Mouse (Mus musculus) embryo, embryonic 10.5 days (tissue): Measurements from ENCODE around the gene Trim46.

Source experiments
- DNase-seq: peaks from one replicate; pipeline ENCODE4 v3.0.0-alpha.2; 2015; ENCODE audit warnings: low spot score

Gene Trim46

DNA sequence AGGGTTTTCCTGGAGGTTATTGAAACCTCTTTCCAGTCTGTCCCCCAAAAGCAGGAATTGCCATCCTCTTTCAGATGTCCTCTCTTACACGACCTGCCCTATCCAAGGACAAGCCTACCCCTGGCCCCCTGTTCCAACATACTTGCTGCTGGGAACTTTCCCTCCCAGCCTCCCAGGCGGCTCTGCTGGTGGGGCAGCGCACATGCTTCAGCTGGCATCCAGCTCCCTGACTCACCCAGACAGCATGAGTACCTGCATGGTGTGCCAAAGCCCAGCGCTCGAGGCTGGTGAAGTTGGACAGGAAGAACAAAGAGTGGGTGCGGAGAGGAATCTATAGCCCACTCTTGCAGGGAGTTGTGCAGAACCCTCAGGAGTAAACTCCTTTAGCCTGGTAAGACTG is 24.8 kb upstream of the Trim46 start:
- DNase-seq = peak; percentile 26

DNA sequence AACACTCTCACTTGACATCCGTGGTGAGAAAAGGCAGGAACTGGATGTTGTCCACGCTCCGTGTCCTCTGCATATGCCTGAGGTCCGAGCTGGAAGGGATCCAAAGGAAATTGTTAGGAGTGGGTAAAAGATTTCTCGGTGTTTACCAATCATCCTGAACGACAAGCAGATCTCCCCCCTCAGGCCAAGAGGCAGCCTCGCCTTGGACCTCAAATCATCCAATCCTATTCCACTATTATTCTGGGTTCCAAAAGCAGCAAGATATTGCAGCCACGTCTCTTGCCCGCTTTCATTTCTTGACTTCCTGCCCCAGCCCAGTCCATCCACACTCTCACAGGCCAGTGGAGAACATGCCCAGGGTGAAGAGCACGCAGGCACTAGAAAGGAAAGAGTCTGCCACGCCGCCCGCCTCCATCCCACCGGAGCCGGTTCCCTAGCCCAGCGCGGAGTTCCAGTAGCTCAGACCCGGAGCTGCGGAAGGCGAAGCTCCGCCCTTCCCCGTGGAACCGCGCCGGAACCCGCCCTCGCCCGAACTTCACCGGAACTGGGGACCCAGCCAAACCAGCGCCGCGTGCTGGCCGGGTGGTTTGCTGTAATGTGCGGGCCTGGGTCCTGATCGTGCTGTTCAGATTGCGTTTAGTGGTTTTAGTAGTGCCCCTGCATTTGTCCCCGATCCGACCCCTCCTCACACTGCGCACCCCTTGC is 24.1 kb upstream of the Trim46 start, which contains the start of gene Slc50a1:
TSS of gene Slc50a1 (minus strand) at position 520 of the 705 bp plus-strand sequence.
- peak; percentile 79 for DNase-seq

DNA sequence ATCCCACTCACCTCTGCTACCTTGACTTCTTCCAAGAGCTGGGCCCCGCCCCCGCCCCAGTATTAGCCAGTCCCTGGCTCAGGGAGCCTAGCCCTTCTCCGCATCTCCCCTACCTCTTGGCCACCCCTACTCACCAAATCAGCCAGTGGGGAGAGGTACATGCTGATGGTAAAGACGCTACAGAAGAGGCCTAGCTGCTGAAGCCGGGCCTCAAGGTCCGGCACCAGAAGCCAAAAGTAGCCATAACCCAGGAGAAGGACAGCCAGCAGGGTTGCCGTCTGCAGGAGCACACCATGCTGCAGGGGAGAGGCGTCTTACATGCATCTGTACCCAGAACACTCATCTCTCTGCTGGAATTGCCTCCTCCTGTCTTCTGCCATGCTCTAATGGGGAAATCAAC is 22.8 kb upstream of the Trim46 start:
- DNase-seq = no peak

DNA sequence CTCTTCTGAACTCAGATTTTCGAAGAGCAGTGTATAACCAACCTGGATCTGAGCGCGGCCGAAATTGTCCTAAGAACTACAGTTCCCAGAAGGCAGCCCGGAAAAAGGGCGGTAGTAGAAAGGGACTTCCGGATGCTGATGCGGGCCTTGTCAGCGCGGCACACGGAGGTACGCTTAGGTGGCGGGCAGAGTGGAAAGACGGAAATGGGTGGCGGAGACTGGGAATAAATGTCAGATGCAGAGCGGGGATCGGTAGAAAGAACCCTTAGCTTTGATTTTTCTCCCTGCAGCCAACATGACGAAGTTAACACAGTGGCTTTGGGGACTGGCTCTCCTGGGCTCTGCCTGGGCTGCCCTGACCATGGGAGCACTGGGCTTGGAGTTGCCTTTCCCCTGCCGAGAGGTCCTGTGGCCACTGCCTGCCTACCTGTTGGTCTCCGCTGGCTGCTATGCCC is 20.4 kb upstream of the Trim46 start:
- DNase-seq = peak; percentile 94

DNA sequence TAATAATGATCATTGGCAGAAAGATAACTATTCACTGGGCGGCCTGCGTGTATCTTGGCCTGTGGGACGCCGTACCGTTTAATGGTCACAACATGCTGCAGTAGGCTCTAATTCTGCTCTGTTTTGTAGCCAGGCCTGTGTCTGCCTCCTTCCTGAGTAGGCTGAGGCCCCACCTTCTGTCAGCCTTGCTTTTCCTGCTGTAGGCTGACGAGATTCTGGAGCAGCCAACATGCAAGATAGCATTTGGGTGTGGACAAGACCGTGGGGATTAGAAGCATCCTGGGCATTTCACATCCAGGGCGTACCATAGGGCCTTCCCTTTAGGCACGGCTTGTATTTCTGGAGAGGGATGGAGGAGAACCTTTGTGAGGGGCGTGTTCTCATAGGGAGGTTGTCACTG is 16.3 kb upstream of the Trim46 start:
- no peak for DNase-seq

DNA sequence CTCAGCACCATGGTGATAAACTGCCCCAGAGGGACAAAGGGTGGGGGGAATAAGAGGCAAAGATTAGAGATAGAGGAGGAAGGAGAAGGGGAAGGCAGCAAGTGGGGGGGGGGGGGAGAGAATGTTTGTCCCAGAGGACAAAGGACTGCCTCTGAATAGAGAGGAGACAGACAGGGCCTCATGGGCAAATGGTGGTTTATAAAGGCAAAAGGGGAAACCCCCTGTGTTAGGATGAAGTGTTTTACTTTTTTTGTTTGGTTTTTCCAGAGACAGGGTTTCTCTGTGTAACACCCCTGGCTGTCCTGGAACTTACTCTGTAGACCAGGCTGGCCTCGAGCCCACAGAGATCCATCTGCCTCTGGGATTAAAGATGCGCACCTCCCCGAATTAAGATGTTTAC is 14.1 kb upstream of the Trim46 start:
- no peak for DNase-seq

DNA sequence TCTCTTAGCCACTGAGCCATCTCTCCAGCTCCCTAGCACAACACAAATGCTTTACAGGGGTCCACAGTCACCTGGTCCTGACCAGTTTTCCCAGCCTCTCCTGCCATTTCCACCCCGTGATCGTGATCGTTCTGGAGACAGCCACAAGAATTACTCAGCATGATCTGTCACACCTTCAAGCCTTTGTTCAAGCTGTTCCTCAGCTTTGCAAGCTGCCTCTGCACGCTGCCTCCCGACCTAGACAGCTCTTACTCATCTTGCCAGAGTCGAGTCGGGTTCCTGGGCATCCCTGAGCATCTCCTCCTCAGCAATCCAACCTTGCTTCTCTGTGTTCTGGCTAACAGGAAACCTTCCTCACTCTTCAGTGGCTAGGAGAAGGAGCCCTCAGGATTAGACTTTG is 13.0 kb upstream of the Trim46 start, which contains the start of gene Dpm3:
TSS of gene Dpm3 (plus strand) at position 283 of the 400 bp plus-strand sequence.
- DNase-seq = no peak

DNA sequence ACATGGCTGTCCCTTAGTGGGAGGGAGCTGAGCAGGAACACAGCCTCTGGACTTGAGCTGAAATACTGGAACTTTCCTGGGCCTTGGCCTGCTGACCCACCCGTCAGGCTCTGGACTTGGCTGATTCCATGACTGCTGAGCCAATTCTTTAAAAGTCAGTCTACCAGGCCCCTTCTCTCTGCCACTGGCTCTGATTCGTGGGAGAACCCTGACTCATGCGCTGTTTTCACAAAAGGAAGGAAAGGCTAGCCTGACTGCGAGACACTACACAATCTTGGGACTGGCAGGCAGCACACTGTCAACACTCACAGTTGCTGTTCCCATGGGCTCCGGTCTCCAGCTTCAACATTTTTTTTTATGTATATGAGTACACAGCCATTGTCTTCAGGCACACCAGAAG is 10.1 kb upstream of the Trim46 start:
- no peak for DNase-seq

DNA sequence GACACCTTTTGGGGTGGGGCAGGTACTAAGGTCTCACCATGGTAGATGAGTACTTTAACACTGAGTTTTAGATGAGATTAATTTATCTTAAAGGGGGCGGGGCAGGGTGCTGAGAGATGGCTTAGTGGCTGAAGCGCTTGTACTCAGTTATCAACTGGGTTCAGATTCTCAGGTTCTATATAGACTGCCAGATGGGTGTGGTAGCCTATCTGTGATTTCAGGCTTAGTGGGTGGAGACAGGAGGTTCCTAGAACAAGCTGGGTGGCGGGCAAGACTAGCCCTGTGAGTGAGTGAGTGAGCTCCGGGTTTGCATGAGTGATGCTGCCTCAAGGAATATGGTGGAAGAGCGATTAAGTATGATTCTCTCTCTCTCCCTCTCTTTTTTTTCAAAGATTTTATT is 8.9 kb upstream of the Trim46 start:
- no peak for DNase-seq

DNA sequence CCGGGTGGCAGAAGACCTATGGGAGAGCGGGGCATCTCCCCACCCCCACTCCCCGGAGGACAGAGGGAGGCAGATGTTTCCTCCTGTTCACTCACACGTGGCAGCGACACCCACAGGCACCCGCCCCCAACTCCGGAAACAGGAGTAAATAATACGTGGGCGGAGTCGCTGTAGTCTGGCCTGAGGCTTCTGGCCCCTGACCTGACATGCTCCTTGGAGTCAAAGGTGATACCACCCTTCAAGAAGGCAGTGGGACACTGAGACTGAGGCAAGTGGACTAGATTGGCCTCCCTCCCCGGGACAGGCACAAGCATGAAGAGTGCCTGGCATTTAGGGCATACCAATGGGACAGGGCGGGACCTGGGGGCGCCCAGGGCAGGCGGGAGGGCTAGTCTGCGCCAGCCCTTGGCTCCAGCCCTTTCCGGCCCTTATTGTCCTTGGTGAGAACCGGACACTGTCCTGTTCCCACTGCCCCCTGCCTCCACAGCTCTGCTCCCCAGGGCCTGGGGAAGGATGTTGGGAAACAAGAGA is 5.3 kb upstream of the Trim46 start:
- peak; percentile 78 for DNase-seq

DNA sequence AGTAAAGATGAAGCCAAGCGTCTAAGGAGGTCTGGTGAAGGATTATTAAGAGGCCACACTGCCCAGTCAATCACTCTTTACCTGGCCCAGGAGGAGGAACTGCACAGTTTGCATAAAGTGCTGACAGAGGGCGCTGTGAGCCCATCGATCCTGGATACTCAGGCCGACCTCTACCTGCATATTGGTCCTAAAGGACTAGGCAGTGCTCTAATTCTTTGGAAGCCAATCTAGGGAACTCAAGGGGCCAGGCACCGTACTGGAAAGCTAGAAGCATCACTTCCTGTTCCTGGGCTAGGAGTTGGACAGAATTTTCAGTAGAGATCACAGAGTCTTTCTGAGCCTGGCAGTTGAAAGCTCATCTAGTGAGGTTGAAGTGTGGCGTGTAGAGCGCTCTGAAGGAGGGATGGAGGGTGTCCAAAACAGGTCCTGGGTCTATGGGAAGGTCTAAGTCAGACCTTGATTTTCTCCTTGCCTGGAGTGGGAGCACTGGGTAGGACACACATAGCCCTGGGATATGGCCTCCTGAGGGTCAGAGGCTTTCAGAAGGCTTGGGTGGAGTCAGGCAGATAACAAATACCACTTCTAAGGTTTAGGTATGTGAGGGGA is 4.4 kb upstream of the Trim46 start:
- peak; percentile 74 for DNase-seq

DNA sequence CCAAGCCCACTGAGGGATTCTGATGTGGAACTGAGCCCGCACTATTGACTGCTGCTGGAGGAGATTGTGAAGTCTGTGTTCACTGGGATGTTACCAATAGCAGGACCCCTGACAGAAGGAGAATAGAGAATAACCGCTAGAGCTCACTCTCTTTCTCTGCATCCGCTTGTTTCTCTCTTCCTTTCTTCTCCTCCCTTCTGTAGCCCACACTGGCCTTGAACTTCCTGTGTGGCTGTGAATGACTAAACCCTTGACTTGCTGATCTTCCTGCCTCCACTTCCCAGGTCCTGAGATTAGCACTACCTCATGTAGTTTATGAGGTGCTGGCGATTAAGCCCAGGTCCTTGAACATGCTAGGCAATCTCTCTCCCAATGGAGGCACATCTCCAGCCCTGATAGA is 1.4 kb upstream of the Trim46 start:
- no peak for DNase-seq

DNA sequence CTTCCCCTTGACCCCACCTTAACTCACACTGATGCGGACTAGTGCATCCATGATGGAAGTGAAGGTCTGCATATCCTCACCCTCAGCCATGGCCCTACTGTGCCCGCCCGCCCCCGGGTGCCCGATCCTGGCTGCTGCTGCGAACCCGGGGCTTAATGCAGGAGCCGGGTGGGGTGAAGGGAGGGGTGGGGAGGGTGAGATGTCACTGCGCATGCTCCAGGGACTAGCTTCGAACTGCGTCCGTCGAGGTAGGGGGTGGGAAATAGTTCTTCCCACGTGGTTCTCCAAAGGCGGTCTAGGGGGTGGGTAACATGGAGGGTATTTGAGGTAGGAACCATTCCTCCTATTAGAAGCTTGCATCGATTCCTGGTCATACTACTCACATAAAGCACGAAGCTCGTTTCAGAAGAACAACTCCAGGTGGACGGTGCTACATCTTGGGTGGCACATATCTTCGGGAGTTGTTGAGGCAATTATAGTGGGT is 379 bp downstream of the Trim46 start, which contains the start of gene Krtcap2:
TSS of gene Krtcap2 (plus strand) at position 279 of the 484 bp plus-strand sequence.
- DNase-seq = peak; percentile 52

DNA sequence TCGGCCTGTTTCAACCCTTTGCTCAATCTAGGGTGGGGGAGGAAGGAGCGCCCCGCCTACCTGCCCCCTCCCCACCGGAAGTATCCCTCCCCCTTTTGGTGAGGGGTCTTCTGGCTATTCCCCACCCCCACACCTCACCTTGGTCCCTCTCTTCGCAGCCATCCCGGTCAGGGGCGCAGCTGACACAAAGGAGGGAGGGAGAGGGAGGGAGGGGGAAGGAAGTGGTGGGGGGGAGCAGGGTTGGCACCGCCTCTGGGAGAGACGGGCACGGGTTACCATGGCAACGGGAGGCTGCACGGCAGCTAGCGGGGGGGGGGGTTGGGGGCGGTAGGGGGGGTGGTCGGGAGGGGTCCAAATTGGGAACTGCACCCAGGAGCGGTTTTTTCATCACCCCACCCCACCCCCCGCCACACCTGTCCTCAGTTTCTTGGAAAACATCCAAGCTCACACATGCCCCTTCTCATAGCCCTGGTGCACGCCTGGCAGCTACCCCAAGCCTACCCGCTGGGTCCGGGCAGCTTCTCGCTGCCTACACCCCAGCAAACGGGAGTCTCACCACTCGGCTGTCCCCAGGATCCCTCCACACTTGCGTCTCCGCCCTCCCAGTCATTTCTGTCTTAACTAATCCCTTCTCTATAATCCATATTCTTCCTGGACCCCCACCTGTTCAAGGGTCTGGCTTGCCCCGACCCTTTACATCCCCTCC is 974 bp downstream of the Trim46 start:
- DNase-seq = peak; percentile 64

DNA sequence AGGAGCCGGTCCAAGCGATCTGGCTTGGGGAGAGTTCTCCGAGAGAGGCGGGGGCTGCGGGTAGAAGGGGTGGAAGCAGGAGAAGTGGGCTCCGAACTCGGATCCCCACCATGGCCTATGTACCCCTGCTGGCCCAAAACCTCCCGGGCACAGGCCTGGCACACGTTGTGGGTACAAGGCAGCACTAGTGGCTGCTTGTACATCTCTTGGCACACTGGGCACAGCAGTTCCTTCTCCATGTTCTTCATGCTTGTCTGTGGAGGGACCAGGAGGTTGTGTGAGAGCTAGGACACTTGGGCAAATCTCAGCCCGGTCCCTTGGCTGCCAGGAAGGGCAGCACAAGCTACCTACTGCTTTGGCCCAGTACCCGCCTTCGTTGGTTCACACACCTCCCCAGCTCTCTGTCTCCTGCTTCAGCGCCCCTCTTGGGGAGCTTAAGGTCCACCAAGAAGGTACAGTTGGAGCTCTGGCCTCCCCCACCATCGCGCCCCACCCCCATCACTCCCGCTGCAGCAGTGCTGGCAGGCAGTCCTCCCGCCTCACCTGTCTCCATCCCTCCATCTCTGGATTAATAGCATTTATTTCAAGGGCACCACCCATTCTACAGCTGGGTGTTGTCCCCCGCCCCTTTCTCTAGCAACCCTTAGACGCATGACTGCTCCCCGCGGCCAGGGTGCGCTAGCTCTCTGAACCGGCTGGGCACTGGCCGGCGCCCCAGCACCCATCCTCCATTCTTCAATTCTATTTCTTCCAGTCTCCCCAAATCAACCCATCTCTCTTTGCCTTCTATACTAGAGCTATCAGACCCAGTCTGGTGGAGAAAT is 1.7 kb downstream of the Trim46 start:
- DNase-seq = peak; percentile 54

DNA sequence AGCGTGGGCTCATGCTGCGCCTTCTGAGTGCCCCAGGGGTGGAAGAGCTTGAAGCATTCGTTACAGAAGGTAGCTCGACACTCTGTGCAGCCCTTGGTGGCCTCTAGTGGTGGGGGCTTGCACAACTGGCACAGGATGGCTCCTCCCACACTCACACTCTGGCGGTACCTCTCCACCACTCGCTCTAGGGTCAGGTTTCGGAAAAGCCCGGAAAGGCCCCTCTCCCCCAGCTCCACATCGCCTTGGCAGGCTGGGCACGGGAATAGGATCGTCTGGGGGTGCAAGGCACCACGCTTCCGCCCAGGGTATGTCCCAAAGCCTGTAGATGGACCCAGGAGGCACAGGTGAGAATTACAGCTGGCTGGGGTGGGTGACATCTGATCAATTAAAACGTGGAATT is 2.5 kb downstream of the Trim46 start:
- DNase-seq = peak; percentile 81

DNA sequence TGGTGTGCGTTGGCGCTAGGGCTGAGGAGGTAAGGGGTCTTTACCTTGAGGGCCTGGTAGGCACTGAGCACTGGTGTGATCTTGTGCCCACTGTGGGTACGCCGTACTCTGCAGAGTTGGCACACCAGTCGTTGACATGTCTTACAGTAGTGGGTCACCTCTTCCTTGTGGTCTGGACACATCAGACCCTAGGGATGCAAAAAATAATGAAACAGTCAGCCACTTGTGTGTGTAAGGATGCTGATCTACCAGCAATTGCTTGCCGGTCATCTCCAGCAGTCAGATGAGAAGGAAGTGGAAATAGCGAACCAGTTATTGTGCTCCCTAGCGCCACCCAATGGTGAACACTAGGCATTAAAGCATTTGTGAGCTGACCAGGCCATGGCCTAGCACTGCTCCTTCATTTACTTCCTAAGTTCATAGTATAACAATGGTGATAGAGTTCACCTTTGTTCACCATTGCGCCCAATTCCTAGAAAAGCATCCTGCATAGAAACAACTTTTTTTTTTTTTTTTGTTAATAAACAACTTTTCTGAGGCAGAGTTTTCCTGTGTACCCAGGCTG is 3.7 kb downstream of the Trim46 start:
- peak; percentile 70 for DNase-seq

DNA sequence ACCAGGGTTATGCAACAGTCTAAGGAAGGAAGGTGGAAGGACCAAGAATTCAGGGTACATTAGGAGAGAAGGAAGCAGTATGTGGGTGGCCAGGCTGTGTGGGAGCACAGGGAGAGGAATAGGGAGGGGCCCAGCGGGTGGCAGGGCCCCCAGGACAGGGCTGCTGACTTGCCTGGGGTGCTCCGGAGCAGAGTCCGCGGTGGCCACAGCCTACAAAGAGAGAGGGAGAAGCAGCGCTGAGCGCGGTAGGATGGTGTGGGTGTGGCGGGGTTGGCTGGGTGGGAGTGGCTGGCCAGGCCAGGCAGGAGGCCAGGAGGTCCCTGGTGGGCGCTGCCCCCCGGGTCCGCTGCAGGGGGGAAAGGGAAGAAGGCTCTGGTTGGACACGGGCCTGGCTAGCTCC is 7.6 kb downstream of the Trim46 start:
- DNase-seq = no peak

DNA sequence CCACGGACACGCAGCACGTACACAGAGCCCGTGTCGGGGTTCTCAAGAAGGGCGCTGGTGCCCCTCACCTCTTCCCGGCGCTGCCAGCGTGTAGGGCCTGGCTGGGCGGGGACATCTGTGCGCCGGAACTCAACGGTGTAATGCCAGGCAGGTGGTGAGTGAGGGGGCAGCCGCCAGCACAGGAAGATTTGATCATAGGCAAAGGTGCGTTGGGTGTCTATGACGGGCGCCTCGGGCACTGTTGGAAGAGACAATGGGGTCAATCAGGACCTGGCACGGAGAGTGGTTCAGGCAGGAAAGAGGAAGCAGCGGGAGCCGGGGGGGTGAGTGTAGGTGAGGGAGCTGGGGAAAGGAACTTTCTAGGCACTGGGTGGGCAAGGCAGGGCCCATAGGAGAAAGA is 8.4 kb downstream of the Trim46 start:
- DNase-seq = no peak

DNA sequence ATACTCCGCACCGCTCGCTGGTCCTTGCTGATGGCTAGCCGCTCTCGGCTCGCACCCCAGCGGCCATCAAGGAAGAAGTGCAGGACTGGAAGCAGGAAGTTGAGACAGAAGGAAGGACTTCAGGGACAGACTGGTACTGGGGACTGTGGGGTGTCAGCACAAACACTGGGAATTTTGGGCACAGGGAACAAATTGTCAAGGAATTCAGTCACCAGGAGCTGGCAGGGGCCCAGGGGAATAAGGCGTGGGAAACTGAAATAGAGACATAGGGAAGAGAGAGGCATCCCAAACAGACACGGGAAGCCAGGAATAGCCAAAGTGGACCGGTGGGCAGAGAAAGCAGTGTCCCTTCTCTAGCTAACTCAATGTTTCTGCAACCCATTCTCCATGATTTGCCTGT is 9.6 kb downstream of the Trim46 start:
- no peak for DNase-seq

DNA sequence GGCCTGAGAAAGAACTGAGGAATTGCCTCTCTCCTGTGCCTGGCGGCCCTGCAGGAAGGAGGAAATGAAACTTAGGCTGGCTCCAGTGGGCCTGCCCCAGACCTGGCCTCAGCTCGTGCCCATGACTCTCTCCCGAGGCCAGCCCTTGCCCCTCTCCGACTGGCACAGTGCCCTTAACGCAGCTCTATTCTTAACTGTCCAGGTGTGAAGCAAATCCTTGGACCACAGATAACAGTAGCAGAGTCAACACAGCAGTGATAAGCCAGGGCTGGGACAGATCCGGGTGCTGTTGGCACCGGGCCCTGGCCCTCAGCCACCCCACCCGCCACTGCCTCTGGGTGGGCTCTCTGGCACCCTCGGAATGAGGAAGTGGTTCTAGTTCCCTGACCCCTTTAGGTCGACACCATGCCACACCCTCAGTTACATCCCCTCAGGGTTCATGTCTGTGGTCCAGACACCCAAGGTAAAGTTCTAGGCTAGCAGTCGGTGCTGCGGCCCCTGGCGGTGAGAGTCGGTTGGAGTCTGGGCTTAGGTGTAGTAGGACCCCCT is 12.5 kb downstream of the Trim46 start:
- DNase-seq = no peak
